Mouse (Mus musculus) liver, embryonic 11.5 days (tissue): ENCODE data around the gene Rab3a. TPM values are rescaled to one million over a fixed set of nuclear protein-coding genes. Genes with fewer than 3 reads are reported as not detected.

ENCODE experiments used
- ATAC-seq: fragments of 200-750 bp; cut with Nextera tagmentation; replicated peaks from 2 replicates; pipeline ENCODE4 v1.8.0; 2017; ENCODE audit warnings: moderate number of reproducible peaks, mild to moderate bottlenecking, moderate TSS enrichment, moderate library complexity; ENCODE audit not compliant: low FRiP score
- DNase-seq: peaks from one replicate; pipeline ENCODE4 v3.0.0-alpha.2; 2017; ENCODE audit warnings: low spot score
- H3K27ac ChIP-seq: fragments of 300-500 bp; sonication (generic); 2 replicates; pipeline ENCODE4 v1.5.1; 2014; ENCODE audit warnings: mild to moderate bottlenecking, low read depth, low read length, control low read depth
- H3K27me3 ChIP-seq: fragments of 300-500 bp; sonication (generic); replicated peaks from 2 replicates; pipeline ENCODE4 v1.6.1; 2014; ENCODE audit warnings: low read length, mixed read lengths; ENCODE audit not compliant: control insufficient read depth, insufficient read depth
- H3K36me3 ChIP-seq: fragments of 300-500 bp; sonication (generic); 2 replicates; pipeline ENCODE4 v1.6.1; 2014; ENCODE audit warnings: mild to moderate bottlenecking, low read length, moderate library complexity, mixed read lengths; ENCODE audit not compliant: control insufficient read depth, insufficient read depth
- H3K4me1 ChIP-seq: fragments of 300-500 bp; sonication (generic); replicated peaks from 2 replicates; pipeline ENCODE4 v1.6.1; 2014; ENCODE audit warnings: low read length, mixed read lengths; ENCODE audit not compliant: control insufficient read depth, insufficient read depth
- H3K4me2 ChIP-seq: fragments of 300-500 bp; sonication (generic); 2 replicates; pipeline ENCODE4 v1.6.1; 2014; ENCODE audit warnings: mild to moderate bottlenecking, control low read depth, moderate library complexity
- H3K4me3 ChIP-seq: fragments of 300-500 bp; sonication (generic); 2 replicates; pipeline ENCODE4 v1.5.1; 2014; ENCODE audit warnings: low read depth, low read length, control low read depth
- H3K9ac ChIP-seq: fragments of 300-500 bp; sonication (generic); 2 replicates; pipeline ENCODE4 v1.6.1; 2014; ENCODE audit warnings: low read depth, low read length, control low read depth
- H3K9me3 ChIP-seq: fragments of 300-500 bp; sonication (generic); 2 replicates; pipeline ENCODE4 v1.6.1; 2016; ENCODE audit warnings: low read length, inconsistent platforms, mixed read lengths; ENCODE audit not compliant: control insufficient read depth
- WGBS: fragments of 180-500 bp; shearing (Covaris S2); extraction: QIAGEN DNeasy Blood & Tissue Kit; methylation state at CpG from one replicate; pipeline ENCODE4 v1.1.7; 2014; 5-methylcytosine and 5-hydroxymethylcytosine counted together
- polyA plus RNA-seq: library from polyadenylated mRNA; unstranded; fragments of >200 nt; fragmentation: Nextera tagmentation; extraction: Ambion mirVana; gene quantifications from 2 replicates; pipeline ENCODE4 v1.2.1, GENCODE M21; 2014

Gene Rab3a
- polyA plus RNA-seq, 1 experiment from 2014 or later: 6.3 TPM

DNA sequence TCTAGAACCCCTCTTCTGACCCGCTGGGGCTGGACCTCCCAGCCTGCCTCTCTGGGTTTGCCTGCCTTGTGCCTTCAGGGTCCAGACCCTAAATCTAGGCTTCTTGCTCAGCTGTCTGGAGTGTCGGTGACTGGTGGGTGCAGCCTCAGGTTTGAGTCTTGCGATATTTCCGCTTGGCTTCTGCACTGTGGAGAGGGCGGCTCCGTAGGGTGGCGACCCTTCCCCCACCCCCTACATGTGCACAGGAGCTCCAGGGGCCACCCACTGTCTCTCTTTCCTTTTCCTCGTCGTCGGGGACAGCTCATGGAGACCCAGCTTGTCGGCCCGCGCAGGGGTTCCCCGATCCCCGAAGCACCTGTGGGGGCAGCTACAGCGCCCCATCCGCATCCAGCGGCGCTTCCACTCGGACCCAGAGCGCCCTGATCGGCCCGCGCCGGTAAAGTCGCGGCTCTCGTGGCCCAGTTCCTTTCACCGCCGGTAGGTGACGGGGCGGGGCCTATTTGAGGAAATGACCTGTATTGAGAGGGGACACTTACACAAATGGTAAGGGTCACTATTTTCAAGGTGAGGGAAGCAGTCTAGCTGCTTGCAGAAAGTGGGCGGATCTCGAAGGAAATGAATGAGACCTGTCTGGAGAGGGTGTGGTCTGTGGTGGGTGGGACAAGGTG is 24.5 kb upstream of the Rab3a start:
- H3K36me3 ChIP-seq: no peaks in the 10 kb centered on the region

GRCm38 (mm10) chr8:70730956-70731355 is 23.5 kb upstream of the Rab3a start:
- no peak overlapping the region for H3K4me3 ChIP-seq
- ATAC-seq (no peak), DNase-seq (no peak)
- H3K27ac ChIP-seq: no peak overlapping the region
- H3K9ac ChIP-seq: no peak overlapping the region
- no peaks in the 10 kb centered on the region for H3K9me3 ChIP-seq
- peaks cover 6% of the 10 kb centered on the region for H3K4me1 ChIP-seq
- 76% methylated on average over 4 of the region's 4 CpGs for WGBS
- no peaks in the 10 kb centered on the region for H3K36me3 ChIP-seq
- H3K27me3 ChIP-seq: peaks cover 52% of the 10 kb centered on the region
- no peak overlapping the region for H3K4me2 ChIP-seq

More for the DNA sequence above, 24.5 kb upstream of the Rab3a start:
- DNase-seq (no peak), ATAC-seq (no peak)
- Histone ChIP-seq H3K9me3 (no peaks in the 10 kb centered on the region), H3K4me3 (peak overlapping the region; percentile 35), H3K4me1 (peaks cover 6% of the 10 kb centered on the region), H3K27ac (no peak overlapping the region), H3K27me3 (peaks cover 52% of the 10 kb centered on the region), H3K9ac (0 out of 2 replicates have a peak overlapping the region, but pooled peaks have one; percentile 25), H3K4me2 (peak overlapping the region; percentile 70)
- 3% methylated on average over 34 of the region's 34 CpGs for WGBS

GRCm38 (mm10) chr8:70737705-70738104 is 16.8 kb upstream of the Rab3a start:
- peaks cover 34% of the 10 kb centered on the region for H3K27me3 ChIP-seq
- H3K9ac ChIP-seq: no peak overlapping the region
- H3K9me3 ChIP-seq: no peaks in the 10 kb centered on the region
- H3K4me3 ChIP-seq: no peak overlapping the region
- no peak overlapping the region for H3K4me2 ChIP-seq
- DNase-seq (no peak), ATAC-seq (no peak)
- no peak overlapping the region for H3K27ac ChIP-seq
- peaks cover 4% of the 10 kb centered on the region; the same call in 1 of the 2 replicates for H3K4me1 ChIP-seq
- 55% methylated on average over 5 of the region's 5 CpGs for WGBS
- no peaks in the 10 kb centered on the region for H3K36me3 ChIP-seq

- H3K4me2 ChIP-seq: no peak overlapping the region
- ATAC-seq (no peak), DNase-seq (no peak)
- H3K27ac ChIP-seq: no peak overlapping the region
- H3K9me3 ChIP-seq: no peaks in the 10 kb centered on the region
- no peak overlapping the region for H3K4me3 ChIP-seq
- H3K4me1 ChIP-seq: peaks cover 8% of the 10 kb centered on the region
- no peaks in the 10 kb centered on the region for H3K36me3 ChIP-seq
- WGBS: 48% methylated on average over 3 of the region's 3 CpGs
- H3K27me3 ChIP-seq: peaks cover 36% of the 10 kb centered on the region
- H3K9ac ChIP-seq: no peak overlapping the region
Observed at GRCm38 (mm10) chr8:70738211-70738610, 16.3 kb upstream of the Rab3a start.

DNA sequence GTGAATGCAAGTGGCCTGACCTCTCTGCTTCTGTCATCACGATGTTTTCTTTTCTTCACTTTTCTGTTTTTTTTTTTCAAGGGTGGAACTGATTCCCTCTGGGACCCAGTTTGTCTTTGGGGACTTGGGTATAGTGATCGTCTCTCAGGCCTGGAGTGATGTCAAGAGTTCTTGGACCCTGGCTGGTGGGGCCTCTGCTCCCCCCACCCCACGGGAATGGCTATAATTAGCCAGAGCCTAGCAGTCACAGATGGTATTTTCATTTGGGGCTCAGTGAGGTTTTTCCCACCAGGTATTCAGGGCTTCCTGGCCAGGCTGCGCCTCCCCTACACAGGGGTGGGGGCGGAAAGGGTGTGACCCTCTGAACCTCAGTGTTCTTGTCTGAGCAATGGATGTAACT is 12.8 kb upstream of the Rab3a start:
- 60% methylated on average over 5 of the region's 5 CpGs for WGBS
- Histone ChIP-seq H3K9ac (no peak overlapping the region), H3K9me3 (no peaks in the 10 kb centered on the region), H3K4me3 (no peak overlapping the region), H3K4me1 (peaks cover 12% of the 10 kb centered on the region), H3K36me3 (no peaks in the 10 kb centered on the region), H3K27ac (no peak overlapping the region), H3K27me3 (peaks cover 67% of the 10 kb centered on the region), H3K4me2 (no peak overlapping the region)
- ATAC-seq (no peak), DNase-seq (no peak)

GRCm38 (mm10) chr8:70742176-70742575 is 12.3 kb upstream of the Rab3a start:
- ATAC-seq (no peak), DNase-seq (no peak)
- H3K9me3 ChIP-seq: no peaks in the 10 kb centered on the region
- H3K4me3 ChIP-seq: no peak overlapping the region
- H3K4me1 ChIP-seq: peaks cover 12% of the 10 kb centered on the region
- no peak overlapping the region for H3K27ac ChIP-seq
- H3K27me3 ChIP-seq: peaks cover 72% of the 10 kb centered on the region
- no peak overlapping the region for H3K4me2 ChIP-seq
- H3K36me3 ChIP-seq: no peaks in the 10 kb centered on the region
- H3K9ac ChIP-seq: no peak overlapping the region
- 50% methylated on average over 11 of the region's 11 CpGs for WGBS

DNA sequence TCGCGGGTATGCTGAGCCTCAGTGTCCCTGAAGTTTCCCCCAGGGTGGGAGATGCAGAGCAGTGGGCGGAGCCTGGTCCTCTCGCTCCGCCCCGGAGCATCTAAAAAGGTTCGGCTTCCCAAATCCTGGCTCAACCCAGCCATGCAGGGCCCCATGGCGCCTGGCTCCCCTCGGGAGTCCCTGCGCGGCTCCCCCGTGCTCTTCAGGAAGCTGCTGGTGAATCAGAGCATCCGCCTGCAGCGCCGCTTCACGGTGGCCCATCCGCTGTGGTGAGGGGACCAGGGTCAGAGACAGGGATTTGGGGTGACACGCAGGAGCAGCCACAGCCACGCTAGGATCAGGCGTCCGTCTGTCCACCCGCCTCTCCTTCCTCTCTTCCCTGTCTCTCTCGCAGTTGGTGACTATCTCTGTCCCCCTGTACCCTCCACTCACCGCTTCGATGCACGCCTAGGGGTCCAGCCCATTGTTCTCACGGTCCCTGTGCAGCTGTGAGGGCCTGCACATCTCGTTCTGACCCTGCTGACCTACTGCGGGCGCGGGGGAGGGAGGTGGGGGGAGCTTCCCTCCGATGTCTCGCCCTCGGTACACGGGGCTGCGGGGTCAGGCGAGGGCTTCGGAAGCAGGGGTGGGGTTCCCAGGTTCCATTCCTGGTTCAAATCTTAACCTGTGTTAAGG is 11.4 kb upstream of the Rab3a start:
- H3K27me3 ChIP-seq: peaks cover 80% of the 10 kb centered on the region
- H3K4me2 ChIP-seq: peak overlapping the region; percentile 37
- no peak overlapping the region for H3K27ac ChIP-seq
- no peaks in the 10 kb centered on the region for H3K36me3 ChIP-seq
- H3K9ac ChIP-seq: no peak overlapping the region
- 5% methylated on average over 38 of the region's 38 CpGs for WGBS
- H3K4me1 ChIP-seq: peaks cover 12% of the 10 kb centered on the region
- ATAC-seq: peak; percentile 32; the same call in 1 of the 2 replicates
- DNase-seq: no peak
- no peaks in the 10 kb centered on the region for H3K9me3 ChIP-seq
- H3K4me3 ChIP-seq: peak overlapping the region; percentile 7; the same call in 1 of the 2 replicates

GRCm38 (mm10) chr8:70743656-70744590 is 10.6 kb upstream of the Rab3a start:
- Histone ChIP-seq H3K9me3 (no peaks in the 10 kb centered on the region), H3K36me3 (no peaks in the 10 kb centered on the region), H3K4me3 (peak overlapping the region; percentile 24), H3K4me2 (peak overlapping the region; percentile 61), H3K27ac (no peak overlapping the region), H3K27me3 (peaks cover 85% of the 10 kb centered on the region), H3K4me1 (peaks cover 12% of the 10 kb centered on the region), H3K9ac (no peak overlapping the region)
- WGBS: 7% methylated on average over 48 of the region's 48 CpGs
- DNase-seq (no peak), ATAC-seq (0 out of 2 replicates have a peak, but pooled peaks have one; percentile 12)
